Mouse (Mus musculus): ENCODE data around the gene Gm17018.
"Not testable (repeated sequence)": the region's sequence is repeated elsewhere in the genome, so short reads cannot be mapped to it uniquely, and the experiment has no call there.

Gene Gm17018

GRCm38 (mm10) chr19:45560153-45560890, at the start of gene Gm17018, which contains the start of gene Poll:
Gene Gm17018, plus strand, starts transcription at chr19:45560615.
Gene Poll, minus strand, starts transcription at chr19:45560531.
- DNase-seq: peak; percentile 84 to 89

GRCm38 (mm10) chr19:45510680-45511079, 49.7 kb upstream of the Gm17018 start:
- DNase-seq: no peak

GRCm38 (mm10) chr19:45511406-45511805, 49.0 kb upstream of the Gm17018 start:
- no peak for DNase-seq

GRCm38 (mm10) chr19:45515341-45515740, 45.1 kb upstream of the Gm17018 start:
- DNase-seq: no peak

- no peak for DNase-seq
Observed at GRCm38 (mm10) chr19:45516264-45516663, 44.2 kb upstream of the Gm17018 start.

GRCm38 (mm10) chr19:45527382-45527781, 33.0 kb upstream of the Gm17018 start:
- DNase-seq: no peak

- DNase-seq: no peak
Observed at GRCm38 (mm10) chr19:45527931-45528534, 32.4 kb upstream of the Gm17018 start.

- no peak for DNase-seq
Observed at GRCm38 (mm10) chr19:45529294-45529693, 31.1 kb upstream of the Gm17018 start.

GRCm38 (mm10) chr19:45530200-45530995, 30.0 kb upstream of the Gm17018 start:
- peak; percentile 73 to 83 for DNase-seq

GRCm38 (mm10) chr19:45531554-45531953, 28.9 kb upstream of the Gm17018 start:
- no peak for DNase-seq

GRCm38 (mm10) chr19:45533617-45534016, 26.8 kb upstream of the Gm17018 start:
- no peak for DNase-seq

GRCm38 (mm10) chr19:45535214-45535735, 25.1 kb upstream of the Gm17018 start:
- DNase-seq: no peak

- no peak for DNase-seq
Observed at GRCm38 (mm10) chr19:45535929-45536328, 24.5 kb upstream of the Gm17018 start.

GRCm38 (mm10) chr19:45537505-45537904, 22.9 kb upstream of the Gm17018 start:
- peak; percentile 60 to 67 for DNase-seq

GRCm38 (mm10) chr19:45540657-45541408, 19.6 kb upstream of the Gm17018 start:
- DNase-seq: no peak

GRCm38 (mm10) chr19:45541409-45542041, 18.9 kb upstream of the Gm17018 start:
- no peak for DNase-seq

- DNase-seq: no peak
Observed at GRCm38 (mm10) chr19:45542061-45542460, 18.4 kb upstream of the Gm17018 start.

GRCm38 (mm10) chr19:45544152-45544924, 16.1 kb upstream of the Gm17018 start:
- no peak for DNase-seq

- peak; percentile 80 to 83 for DNase-seq
Observed at GRCm38 (mm10) chr19:45544925-45545321, 15.5 kb upstream of the Gm17018 start.

- DNase-seq: not testable (repeated sequence)
Observed at GRCm38 (mm10) chr19:45548196-45548595, 12.2 kb upstream of the Gm17018 start.
